Mouse (Mus musculus) spleen, postnatal 4 days (tissue): ENCODE data around the gene BC030867.

ENCODE experiments used
- DNase-seq, 2 experiments: peaks; one replicate each; pipeline ENCODE4 v3.0.0; 2022; ENCODE audit warnings: low spot score in 2 of 2

BC030867 gene

GRCm38 (mm10) chr11:102289511-102290100, 40.9 kb downstream of the BC030867 start:
- DNase-seq, result peak in 1 of 2 experiments; percentile 11

DNA sequence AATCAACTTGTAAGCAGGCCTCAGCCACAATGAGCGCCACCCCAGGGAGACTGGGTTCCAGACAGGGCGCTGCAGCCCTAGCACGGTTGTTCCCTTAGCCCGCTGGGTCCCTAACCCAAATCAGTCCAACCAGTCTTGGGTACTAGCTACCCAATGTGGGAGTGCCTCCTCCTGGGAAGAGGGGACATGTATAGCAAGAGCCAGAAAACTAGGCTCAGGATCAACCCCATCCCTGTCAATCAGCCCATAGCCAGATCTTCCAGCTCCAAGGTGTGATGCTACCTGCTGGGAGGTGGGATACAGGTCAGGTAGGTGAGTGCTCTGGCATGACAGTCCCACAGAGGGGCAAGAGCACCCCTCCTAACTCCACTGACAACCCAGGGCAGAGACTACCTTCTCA, 41.5 kb downstream of the BC030867 start:
- DNase-seq, result no peak

GRCm38 (mm10) chr11:102291051-102291535, 42.4 kb downstream of the BC030867 start:
- peak; percentile 14 to 63 for DNase-seq

DNA sequence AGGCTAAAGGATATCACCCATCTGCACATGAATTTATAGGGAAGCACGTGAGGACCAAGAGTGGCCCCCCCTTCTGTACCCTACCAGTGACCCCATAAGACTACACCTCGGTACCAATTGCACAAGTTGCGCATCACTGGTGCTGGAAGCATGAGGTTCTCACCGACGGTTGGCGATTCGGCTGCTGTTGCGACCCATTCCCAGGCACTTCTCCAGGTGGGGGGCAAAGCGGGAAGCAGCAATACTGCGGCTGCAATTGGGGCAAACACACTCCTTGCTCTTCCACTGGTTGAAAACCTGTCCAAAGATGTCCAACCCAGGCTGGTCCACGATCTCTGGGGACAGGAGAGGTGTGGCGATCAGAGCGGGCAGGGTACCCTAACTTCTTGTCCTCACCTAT, 45.3 kb downstream of the BC030867 start:
- peak; percentile 11 to 62 for DNase-seq

DNA sequence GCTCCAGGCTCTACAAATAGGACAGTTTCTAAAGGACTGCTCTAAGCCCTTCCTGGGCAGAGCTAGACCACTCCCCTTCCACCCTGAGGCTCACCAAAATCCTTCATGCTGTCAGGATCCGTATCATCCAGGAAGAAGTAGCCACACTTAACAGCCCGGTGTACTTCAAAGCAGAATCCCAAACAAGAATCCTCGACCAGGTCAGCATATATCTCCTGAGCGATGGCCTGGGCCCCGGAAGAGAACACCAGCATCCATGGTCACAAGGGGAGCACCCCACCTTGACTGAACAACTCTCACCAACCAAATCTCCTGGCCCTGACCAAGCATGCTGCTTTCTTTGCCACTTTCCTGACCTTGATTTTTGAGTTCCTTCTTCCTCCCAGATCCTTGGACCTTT, 45.7 kb downstream of the BC030867 start:
- DNase-seq, result peak in 1 of 2 experiments; percentile 13

GRCm38 (mm10) chr11:102294887-102295597, 46.4 kb downstream of the BC030867 start:
- peak; percentile 60 to 78 for DNase-seq

GRCm38 (mm10) chr11:102295598-102296471, 47.2 kb downstream of the BC030867 start:
- peak; percentile 57 to 81 for DNase-seq

DNA sequence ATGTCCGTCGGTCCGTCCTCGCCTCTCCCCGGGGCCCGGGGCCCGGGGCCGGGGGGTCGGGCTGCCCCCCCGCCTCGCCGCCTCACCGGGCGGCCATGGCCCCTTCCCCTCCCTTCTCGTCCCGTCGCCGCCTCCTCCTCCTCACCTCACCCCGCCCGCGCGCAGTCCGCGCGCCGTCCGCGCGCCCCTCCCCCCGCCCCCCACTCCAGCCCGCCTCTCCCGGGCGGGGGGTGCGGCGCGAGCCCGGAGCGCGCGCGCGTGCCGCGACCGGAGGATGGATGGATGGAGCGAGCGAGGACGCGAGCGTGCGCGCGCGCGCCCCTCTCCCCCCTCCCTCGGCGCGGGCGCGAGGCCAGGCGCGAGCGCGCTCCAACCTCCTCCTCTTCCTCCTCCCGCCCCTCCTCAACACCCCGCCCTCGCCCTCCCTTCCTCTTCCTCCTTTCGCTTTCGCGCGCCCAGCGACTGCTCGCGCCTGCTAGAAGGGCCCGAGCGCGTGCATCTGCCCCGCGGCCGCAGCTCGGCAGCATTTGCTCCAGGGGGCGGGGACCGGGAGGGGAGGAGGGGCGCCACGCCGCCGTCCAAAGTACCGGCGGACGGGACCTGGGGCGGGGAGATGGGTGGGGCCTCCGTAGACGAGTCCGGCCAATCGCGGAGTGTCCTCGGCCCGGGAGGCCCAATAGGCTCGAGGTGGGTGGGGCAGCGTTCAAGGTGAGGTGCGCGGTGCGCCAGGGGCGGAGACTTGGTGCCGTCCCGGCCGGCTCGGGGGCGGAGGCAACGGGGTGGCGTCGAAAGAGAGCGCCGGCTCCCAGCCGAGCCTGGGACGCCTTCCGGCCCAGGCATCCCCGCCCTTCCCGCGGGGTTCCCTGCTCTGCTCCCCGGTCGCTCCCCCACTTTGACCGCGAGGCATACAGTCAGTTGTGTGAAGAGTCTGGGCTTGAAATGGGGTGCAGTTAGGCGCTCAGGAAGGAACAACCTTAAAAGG, 48.1 kb downstream of the BC030867 start, which contains the start of gene Atxn7l3:
Gene Atxn7l3, minus strand, starts transcription at position 141 of the 982 bp plus-strand sequence.
- DNase-seq, result peak; percentile 99

GRCm38 (mm10) chr11:102297577-102298556, 49.2 kb downstream of the BC030867 start:
- DNase-seq, result no peak

DNA sequence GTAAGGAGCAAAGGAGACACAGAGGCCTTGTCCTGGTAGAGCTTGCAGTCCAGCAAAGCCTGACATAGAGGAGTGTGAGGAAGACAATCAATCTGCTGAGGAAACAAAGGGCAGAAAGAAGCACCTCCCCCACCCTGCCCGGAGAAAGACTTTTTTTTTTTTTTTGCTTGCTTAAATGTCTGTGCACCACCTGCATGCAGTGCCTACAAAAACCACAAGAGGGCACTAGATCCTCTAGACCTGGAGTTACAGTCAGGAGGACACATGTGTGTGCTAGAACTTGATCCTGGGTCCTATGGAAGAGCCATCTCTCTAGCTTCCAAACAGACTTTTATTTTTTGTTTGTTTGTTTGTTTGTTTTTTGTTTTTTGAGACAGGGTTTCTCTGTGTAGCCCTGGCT, 51.2 kb downstream of the BC030867 start:
- DNase-seq, result peak; percentile 79 to 92

DNA sequence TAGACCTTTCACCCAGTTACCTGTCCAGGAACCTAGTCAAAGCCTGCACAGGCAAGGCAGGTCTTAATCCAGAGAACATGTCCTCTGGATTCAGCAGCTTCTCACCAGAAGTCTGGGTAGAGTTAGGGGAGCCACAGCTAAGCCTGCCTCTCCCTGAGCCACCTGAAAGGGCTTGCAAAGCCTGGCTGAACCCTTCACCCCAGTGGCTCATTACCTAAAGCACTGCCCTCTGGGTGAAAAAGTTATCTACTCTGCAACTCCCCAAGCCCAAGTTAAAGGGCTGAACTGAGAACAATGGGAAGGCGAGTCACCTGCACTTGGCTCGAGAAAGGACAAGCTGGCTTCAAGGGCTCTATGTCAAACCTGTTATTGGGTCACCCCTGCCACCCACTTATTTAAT, 55.5 kb downstream of the BC030867 start:
- peak in 1 of 2 experiments; percentile 10 for DNase-seq

GRCm38 (mm10) chr11:102305359-102305758, 56.7 kb downstream of the BC030867 start:
- peak in 1 of 2 experiments; percentile 15 for DNase-seq

- DNase-seq, result peak in 1 of 2 experiments; percentile 14
Observed at GRCm38 (mm10) chr11:102308104-102308503, 59.4 kb downstream of the BC030867 start.

- DNase-seq, result peak; percentile 99
Observed at GRCm38 (mm10) chr11:102308979-102309378, 60.3 kb downstream of the BC030867 start.

GRCm38 (mm10) chr11:102309821-102310617, 61.3 kb downstream of the BC030867 start:
- peak in 1 of 2 experiments; percentile 20 for DNase-seq

DNA sequence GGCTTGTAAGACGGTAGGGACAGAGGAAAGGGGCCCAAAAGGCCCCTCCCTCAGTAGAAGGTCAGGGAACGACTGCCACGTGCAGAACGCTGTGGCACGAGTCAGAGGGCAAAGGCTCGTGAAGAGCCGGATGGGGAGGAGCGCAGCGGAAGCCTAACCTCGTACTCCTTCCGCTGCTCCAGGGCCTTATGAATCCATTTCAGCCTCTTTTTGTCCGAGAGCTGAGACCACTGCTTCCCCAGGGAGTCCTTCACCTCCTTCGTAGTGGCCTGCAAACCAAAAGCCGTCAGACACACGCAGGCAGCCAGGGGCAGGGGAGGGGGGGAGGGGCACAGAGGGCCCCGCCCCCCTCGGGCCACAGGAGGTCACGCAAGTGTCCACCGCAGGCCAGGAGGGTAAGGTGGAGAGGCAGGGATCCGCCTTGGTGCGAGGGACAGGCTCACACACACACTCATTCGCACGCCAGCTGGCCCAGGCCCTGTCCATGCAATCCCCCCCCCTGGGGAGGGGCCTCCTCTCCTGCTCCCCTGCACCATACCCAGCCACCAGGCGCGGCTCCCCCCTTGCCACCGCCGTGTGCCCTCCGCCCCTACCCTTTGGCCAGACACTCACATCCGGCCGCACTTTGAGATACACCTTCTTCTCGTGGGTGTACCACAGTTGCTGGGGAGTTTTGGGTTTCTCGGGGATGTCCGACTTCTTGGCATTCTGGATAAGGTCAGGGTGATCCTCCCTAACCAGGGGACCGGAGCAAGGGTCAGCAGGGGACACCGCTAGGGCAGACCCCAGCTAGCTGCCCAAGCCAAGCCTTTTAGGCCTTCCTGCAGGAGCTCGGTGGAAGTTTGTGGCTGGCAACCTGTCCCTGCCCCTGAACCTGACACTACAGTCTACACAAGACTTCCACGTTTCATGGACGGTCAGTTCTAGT, 62.4 kb downstream of the BC030867 start:
- peak in 1 of 2 experiments; percentile 15 for DNase-seq

- DNase-seq, result peak in 1 of 2 experiments; percentile 54
Observed at GRCm38 (mm10) chr11:102311966-102312365, 63.3 kb downstream of the BC030867 start.

DNA sequence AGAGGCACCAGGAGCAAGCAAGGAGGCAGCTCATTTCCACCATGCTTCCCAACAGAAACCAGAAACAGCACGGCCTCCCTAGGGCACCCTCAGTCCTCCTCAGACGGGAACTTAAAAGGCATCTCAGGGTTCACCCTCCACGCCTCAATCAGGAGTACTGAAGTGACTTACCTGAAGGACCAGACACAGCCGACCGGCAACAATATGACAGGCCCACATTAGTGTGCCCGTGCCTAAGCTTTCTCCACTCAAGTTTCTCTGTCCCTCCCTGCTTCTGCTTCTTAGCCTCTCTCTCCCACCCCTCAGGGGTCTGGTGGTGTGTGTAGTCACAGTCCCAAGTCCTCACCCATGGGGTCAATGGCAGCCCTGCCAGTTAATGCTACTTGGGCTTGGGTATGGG, 63.9 kb downstream of the BC030867 start:
- DNase-seq, result peak; percentile 11 to 60
